Mouse (Mus musculus) erythroblast, adult 5-6 weeks (primary cell): ENCODE results near the gene Srpk1. TPM values are rescaled to one million over a fixed set of nuclear protein-coding genes. Genes with fewer than 3 reads are reported as not detected.
"Not testable (repeated sequence)": the region's sequence is repeated elsewhere in the genome, so short reads cannot be mapped to it uniquely, and the experiment has no call there.

Experiments
- ATAC-seq: replicated peaks from 2 replicates; pipeline ENCODE4 v1.8.0; 2016; ENCODE audit warnings: moderate number of reproducible peaks, mild to moderate bottlenecking, moderate TSS enrichment, inconsistent platforms; ENCODE audit not compliant: poor library complexity, low FRiP score, severe bottlenecking
- total RNA-seq, 2 experiments: library from RNA; stranded (forward) in 1 of 2; stranded (reverse) in 1 of 2; fragments of 150-400 nt in 1 of 2; fragments of 200-764, 138-1000 nt in 1 of 2; gene quantifications; 2 replicates each; pipeline versions ENCODE4 v1.2.3 to v1.2.4; 2015 to 2017; ENCODE audit warnings: low replicate concordance in 2 of 2

Gene Srpk1
- total RNA-seq, 2 experiments from 2014 or later = 43.2 TPM

DNA sequence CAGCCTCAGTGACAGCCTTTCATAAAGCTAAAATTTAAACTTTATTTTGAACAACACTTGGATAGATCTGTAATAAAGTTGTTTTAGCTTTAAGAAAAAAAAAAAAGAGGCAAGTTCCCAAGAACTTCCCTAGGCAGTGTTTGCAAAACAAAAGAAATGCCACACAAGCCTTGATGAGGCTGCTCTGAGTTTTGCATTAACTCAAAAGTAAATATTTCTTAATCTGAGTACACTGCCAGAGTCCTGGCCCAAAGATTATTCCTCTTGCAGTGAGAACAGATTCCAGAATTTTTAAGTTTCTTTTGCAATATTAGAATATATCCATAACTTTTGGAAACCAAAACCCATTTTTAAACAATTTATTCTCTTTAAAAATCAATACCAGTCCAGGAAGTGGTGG, 57.3 kb downstream of the Srpk1 start:
- ATAC-seq = no peak

DNA sequence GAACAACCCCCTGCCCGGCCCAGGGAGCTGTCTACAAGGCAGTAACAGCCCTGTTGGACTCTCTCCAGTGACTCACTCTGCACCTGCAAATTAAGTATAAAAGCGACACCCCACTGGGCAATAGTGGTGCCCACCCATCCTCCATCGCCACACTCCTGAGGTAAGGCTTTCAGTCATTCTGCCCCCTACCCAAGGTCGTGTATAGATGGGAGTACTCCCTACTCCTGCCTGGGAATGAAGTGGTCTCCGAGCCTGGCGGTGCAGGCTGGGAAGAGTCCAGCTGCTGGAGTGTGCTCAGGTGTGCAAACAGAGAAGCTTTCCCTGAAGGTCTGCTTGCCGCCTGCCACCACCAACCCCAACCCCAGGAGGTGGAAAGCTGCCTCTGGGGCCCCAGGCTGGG, 60.9 kb downstream of the Srpk1 start:
- no peak for ATAC-seq

- ATAC-seq = no peak
Observed at GRCm38 (mm10) chr17:28560598-28560997, 61.9 kb downstream of the Srpk1 start, which contains the start of gene Clps. Gene Clps (minus strand): TSS chr17:28560766.

GRCm38 (mm10) chr17:28557772-28558171, 64.7 kb downstream of the Srpk1 start:
- ATAC-seq = no peak

- peak; percentile 58 for ATAC-seq
Observed at GRCm38 (mm10) chr17:28556635-28557396, 65.7 kb downstream of the Srpk1 start.

- not testable (repeated sequence) for ATAC-seq
Observed at GRCm38 (mm10) chr17:28554021-28554420, 68.5 kb downstream of the Srpk1 start.

- no peak for ATAC-seq
Observed at GRCm38 (mm10) chr17:28553040-28553793, 69.3 kb downstream of the Srpk1 start.

GRCm38 (mm10) chr17:28549111-28549510, 73.4 kb downstream of the Srpk1 start, which contains the start of gene Clpsl2:
Gene Clpsl2 (plus strand): TSS chr17:28549411.
- ATAC-seq = no peak

- no peak for ATAC-seq
Observed at GRCm38 (mm10) chr17:28548550-28548949, 74.0 kb downstream of the Srpk1 start.

DNA sequence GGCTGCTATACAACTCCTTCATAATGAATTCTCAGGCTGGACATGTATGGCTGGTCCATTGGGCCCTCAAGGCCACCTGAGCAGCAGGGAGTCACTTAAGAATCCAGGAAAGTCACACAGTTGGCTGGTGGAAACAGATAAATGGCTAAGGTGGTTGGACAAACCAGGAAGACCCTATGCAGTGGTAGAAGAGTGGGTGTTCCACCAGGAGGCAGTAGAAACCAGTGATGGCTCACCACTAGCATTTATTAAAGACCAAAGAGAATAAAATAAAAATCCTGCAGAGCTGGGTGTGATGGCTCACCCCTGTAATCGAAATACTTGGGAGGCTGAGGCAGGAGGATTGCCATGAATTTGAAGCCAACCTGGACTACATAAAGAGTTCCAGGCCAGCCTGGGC, 75.6 kb downstream of the Srpk1 start:
- no peak for ATAC-seq

- ATAC-seq = no peak
Observed at GRCm38 (mm10) chr17:28537881-28538280, 84.6 kb downstream of the Srpk1 start.

Other genes starting within 250 kb of the Srpk1 start
- 3.7 and 6.7 TPM in 2 replicates for gene Fkbp5, start 105.2 kb downstream of the Srpk1 start, total RNA-seq (2015; ENCODE audit: low replicate concordance)
- gene Fkbp5, start 105.2 kb downstream of the Srpk1 start, total RNA-seq (2017; ENCODE audit: low replicate concordance) = 12.8 and 13.8 TPM in 2 replicates
- not detected in 2 replicates for gene Armc12, start 91.9 kb downstream of the Srpk1 start, total RNA-seq (2015; ENCODE audit: low replicate concordance)
- not detected in 2 replicates for gene Armc12, start 91.9 kb downstream of the Srpk1 start, total RNA-seq (2017; ENCODE audit: low replicate concordance)
- not detected in 2 replicates for gene Clpsl2, start 73.3 kb downstream of the Srpk1 start, total RNA-seq (2015; ENCODE audit: low replicate concordance)
- not detected in 2 replicates for gene Clpsl2, start 73.3 kb downstream of the Srpk1 start, total RNA-seq (2017; ENCODE audit: low replicate concordance)
- not detected in 2 replicates for gene Clps, start 61.9 kb downstream of the Srpk1 start, total RNA-seq (2015; ENCODE audit: low replicate concordance)
- not detected in 2 replicates for gene Clps, start 61.9 kb downstream of the Srpk1 start, total RNA-seq (2017; ENCODE audit: low replicate concordance)
- gene Lhfpl5, start 47.1 kb downstream of the Srpk1 start, total RNA-seq (2015; ENCODE audit: low replicate concordance) = not detected in 2 replicates
- gene Lhfpl5, start 47.1 kb downstream of the Srpk1 start, total RNA-seq (2017; ENCODE audit: low replicate concordance) = not detected in 2 replicates
- 2.9 and 3.7 TPM in 2 replicates for gene Slc26a8, start 67.5 kb upstream of the Srpk1 start, total RNA-seq (2015; ENCODE audit: low replicate concordance)
- 3.5 TPM in 1 of 2 replicates, not detected in the other for gene Slc26a8, start 67.5 kb upstream of the Srpk1 start, total RNA-seq (2017; ENCODE audit: low replicate concordance)
- gene Mapk14, start 68.6 kb upstream of the Srpk1 start, total RNA-seq (2015; ENCODE audit: low replicate concordance) = 31.5 and 44.7 TPM in 2 replicates
- gene Mapk14, start 68.6 kb upstream of the Srpk1 start, total RNA-seq (2017; ENCODE audit: low replicate concordance) = 20.5 and 29.3 TPM in 2 replicates
- not detected in 2 replicates for gene AC170998.1, start 103.4 kb upstream of the Srpk1 start, total RNA-seq (2015; ENCODE audit: low replicate concordance)
- 8.5 TPM in 1 of 2 replicates, not detected in the other for gene AC170998.1, start 103.4 kb upstream of the Srpk1 start, total RNA-seq (2017; ENCODE audit: low replicate concordance)
- 4.6 and 9.8 TPM in 2 replicates for gene Mapk13, start 146.6 kb upstream of the Srpk1 start, total RNA-seq (2015; ENCODE audit: low replicate concordance)
- 2.9 and 11.3 TPM in 2 replicates for gene Mapk13, start 146.6 kb upstream of the Srpk1 start, total RNA-seq (2017; ENCODE audit: low replicate concordance)
- gene Brpf3, start 178.4 kb upstream of the Srpk1 start, total RNA-seq (2015; ENCODE audit: low replicate concordance) = 325 and 552 TPM in 2 replicates
- gene Brpf3, start 178.4 kb upstream of the Srpk1 start, total RNA-seq (2017; ENCODE audit: low replicate concordance) = 230 and 255 TPM in 2 replicates
- gene Pnpla1, start 235.7 kb upstream of the Srpk1 start, total RNA-seq (2015; ENCODE audit: low replicate concordance) = 0.19 TPM in 1 of 2 replicates, not detected in the other
- 0.68 TPM in 1 of 2 replicates, not detected in the other for gene Pnpla1, start 235.7 kb upstream of the Srpk1 start, total RNA-seq (2017; ENCODE audit: low replicate concordance)